Mouse (Mus musculus): ENCODE results near the gene Tcn2.

Tcn2 gene

DNA sequence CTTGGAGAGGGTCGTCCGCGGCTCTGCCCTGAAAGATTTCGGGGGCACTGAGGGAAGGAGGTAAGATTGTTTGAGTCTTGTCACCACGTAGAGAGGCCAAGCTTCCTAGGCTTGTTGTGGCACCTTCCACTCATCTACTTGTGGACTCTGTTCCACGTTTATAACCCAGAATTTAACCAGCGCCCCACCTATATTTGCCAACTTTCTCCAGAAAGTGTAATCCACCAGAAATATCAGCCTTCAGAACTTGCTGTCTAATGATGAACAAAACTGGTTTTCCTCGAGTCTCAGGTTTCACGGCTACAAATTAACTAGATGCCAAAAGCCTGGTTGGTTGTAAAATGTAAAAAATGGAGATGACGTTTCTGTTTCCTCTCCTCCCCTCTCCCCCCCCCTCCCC lies 36.5 kb downstream of the Tcn2 start:
- no peak for DNase-seq (ENCODE audit: low spot score in 2 of 2)

DNA sequence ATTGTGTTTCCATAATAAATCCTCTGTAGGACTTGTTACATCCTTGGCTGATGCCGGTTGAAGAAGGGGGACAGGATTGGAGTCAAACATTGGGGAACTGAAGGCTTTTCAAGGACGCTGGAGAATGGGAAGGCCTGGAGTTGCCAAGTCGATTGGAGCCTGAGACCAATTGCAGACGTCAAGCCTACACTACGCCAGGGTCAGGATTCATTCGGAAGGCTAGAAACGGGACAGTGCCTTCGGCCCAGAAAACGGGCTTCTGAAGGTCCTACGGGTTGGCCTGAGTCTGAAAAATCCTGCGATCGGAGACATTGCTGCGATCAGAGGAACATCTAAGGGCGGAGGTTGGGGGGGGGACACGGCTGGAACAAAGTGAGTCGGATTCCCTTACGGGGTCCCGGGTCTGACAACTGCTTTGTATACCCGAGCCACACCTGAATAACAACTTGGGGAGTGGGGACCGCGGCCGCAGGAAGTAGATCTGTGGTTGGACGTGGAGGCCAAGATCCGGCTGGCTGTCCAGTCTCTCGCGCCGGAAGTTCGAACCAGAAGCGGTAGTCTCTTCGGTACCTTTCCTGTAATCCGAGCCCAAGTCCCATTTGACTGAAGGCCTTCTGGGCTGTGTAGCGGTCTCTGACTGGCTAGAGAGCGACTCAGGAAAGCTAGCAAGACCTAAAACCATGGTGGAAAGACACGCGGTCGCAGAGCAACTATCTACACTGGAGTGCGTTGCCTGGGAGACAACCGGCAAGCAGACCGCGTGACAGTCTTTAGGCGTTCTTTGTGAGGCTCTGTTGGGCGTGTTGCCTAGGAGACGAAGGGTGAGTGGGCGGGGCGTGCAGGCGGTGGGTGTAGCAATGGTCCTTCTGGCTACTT lies 37.3 kb downstream of the Tcn2 start, which contains the start of the genes 4921536K21Rik and Dusp18:
Gene 4921536K21Rik (minus strand): TSS at position 693 of the 876 bp plus-strand sequence.
Gene Dusp18 (plus strand): TSS at position 835 of the 876 bp plus-strand sequence.
- DNase-seq (ENCODE audit: low spot score in 2 of 2): peak; percentile 97 to 99

DNA sequence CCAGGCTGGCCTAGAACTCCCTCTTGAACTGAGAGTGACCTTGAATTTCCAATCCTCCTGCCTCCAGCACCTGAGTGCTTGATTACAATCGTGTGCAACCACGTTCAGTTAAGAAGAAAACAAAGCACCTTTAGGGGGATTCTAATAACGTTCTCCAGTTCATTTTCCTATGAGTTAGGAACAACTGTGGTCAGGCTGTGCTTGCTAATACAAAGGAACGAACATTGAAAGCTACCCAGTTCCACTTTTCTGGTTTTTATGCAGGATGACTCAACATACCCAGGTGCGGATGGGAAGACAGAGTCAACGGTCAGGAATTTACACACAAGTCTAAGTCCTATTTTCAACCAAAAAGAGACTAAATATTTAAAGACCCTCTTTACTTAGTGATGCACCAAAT lies 38.0 kb downstream of the Tcn2 start:
- no peak for DNase-seq (ENCODE audit: low spot score in 2 of 2)

DNA sequence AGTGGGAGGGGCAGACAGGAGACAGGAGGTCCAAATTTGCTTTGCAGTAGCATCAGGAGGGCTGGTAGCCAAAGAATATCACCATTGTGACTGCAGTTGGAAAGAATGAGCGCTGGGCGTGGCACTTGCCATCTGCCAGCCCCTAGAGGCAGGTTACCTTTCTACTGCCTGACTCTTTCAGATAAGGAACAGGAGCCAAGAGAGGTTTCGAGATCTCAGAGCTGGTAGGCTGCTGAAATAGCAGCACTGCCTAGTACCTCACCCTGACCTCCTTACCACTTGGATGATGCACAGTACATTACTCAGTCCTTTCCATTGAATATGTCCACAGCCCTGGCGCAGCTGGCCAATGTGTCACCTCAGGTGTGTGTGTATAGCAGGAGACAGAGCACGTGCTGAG lies 44.6 kb downstream of the Tcn2 start:
- no peak for DNase-seq (ENCODE audit: low spot score in 2 of 2)

DNA sequence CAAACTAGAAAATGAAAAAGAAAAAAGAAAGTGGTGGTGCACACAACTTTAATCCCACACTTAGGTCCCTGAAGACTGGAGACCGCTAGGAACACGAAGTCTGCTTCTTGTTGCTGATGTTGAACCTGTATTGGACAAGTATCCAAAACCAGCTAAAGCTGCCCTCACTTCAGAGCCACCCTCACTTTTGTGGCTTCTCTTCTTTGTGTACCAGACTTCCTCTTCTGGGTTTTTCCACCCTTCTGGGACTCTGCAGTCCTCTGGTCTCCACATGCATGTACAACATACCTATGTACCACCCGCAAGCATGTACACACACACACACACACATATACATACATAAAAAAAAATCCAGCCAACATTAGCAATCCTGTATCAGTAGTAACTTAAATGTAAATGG lies 48.2 kb downstream of the Tcn2 start:
- DNase-seq (ENCODE audit: low spot score in 2 of 2): no peak

DNA sequence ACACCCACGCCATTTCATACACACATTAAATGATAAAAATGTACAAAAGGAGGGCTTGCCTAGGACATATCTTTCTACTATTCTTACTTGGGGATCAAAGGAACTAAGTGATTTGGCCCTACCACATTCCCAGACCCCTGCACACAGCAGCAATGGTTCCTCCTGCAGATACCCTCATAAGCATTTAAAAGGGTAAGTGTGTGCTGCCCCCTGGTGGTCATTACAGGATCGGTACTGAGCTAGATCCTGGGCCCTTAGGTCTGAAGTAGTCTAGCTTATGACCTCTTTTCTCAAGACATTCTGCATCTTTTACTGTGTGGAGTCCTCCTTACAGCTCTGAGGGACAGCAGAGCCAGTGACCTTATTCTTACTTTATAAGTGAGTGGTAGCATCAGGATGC lies 52.1 kb downstream of the Tcn2 start:
- DNase-seq (ENCODE audit: low spot score in 2 of 2): peak in 1 of 2 experiments; percentile 70

DNA sequence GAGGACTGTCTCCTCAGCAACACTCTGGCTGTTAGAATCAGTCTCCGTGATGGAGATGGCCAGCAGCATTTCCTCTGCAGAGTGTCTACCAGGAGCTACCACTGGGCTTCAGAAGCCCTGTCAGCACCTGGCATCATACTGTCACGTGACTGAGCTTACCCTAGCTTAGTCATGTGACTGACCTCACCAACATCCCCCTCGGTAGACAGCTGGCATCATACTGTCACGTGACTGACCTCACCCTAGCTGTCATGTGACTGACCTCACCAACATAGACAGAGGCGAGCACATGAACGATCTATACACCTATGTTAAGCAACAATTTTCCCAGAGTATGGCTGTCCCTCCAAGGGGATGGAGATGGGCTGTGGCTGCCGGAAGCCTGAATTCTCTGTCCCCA lies 53.3 kb downstream of the Tcn2 start:
- DNase-seq (ENCODE audit: low spot score in 2 of 2): no peak

DNA sequence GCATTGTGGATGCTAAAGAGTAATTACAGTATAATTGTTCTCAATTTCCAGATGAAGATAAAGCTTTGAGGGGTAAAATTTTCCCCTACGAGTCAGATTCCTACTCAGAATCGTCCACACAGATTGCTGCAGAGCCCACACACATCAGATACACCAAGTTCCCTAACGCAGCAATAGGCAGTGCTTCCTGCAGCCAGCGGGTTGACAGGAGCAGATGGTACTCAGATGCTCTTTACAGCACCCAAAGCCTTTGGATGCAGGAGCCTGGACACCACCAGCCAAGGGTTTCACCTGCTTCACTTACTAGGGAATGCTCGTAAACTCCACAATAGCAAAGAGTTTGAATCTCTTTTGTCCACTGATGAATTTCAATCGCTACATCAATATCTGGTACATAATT lies 55.5 kb downstream of the Tcn2 start:
- no peak for DNase-seq (ENCODE audit: low spot score in 2 of 2)
